Mouse (Mus musculus) spleen, adult 12 weeks (tissue): ENCODE data around the gene Map6.

ENCODE experiments used
- DNase-seq: peaks from one replicate; pipeline ENCODE4 v3.0.0; 2022; ENCODE audit warnings: low spot score

The Map6 gene

DNA sequence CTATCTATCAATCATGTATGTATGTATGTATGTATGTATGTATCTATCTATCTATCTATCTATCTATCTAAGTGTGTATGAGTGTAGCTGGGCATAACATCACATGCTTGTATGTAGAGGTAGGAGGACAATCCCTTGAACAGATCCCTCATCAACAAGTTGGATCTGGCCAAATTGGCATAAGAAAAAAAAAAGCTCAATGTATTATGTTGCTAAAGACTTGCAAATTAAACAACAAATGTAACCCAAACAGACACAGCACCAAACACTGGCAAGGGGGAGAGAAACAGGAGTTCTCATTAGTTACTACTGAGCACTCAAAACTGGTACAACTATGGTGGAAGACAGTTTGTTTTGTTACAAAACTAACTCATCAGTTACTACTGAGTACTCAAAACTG, 2.6 kb upstream of the Map6 start:
- DNase-seq, result no peak

DNA sequence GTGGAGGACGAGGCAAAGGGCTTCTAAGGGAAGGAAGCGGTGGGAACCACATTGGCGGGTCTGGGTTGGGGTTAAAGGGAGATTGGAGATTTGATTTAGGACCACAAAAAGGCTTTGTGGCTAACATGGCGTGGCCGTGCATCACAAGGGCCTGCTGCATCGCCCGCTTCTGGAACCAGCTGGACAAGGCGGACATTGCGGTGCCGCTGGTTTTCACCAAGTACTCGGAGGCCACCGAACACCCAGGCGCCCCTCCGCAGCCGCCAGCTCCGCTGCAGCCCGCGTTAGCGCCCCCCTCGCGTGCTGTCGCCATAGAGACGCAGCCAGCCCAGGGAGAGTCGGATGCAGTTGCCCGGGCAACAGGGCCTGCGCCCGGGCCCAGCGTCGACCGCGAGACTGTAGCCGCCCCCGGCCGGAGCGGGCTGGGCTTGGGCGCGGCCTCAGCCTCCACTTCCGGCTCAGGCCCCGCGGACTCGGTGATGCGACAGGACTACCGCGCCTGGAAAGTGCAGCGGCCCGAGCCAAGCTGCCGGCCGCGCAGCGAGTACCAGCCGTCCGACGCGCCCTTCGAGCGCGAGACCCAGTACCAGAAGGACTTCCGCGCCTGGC, 754 bp downstream of the Map6 start:
- no peak for DNase-seq

DNA sequence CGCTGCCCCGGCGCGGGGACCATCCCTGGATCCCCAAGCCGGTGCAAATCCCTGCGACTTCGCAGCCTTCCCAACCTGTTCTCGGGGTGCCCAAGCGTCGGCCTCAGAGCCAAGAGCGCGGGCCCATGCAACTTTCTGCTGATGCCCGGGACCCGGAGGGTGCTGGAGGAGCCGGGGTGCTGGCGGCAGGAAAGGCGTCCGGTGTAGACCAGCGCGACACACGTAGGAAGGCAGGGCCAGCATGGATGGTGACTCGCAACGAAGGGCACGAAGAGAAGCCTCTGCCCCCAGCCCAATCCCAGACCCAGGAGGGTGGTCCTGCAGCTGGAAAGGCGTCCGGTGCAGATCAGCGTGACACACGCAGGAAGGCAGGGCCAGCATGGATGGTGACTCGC, 1.3 kb downstream of the Map6 start:
- no peak for DNase-seq

DNA sequence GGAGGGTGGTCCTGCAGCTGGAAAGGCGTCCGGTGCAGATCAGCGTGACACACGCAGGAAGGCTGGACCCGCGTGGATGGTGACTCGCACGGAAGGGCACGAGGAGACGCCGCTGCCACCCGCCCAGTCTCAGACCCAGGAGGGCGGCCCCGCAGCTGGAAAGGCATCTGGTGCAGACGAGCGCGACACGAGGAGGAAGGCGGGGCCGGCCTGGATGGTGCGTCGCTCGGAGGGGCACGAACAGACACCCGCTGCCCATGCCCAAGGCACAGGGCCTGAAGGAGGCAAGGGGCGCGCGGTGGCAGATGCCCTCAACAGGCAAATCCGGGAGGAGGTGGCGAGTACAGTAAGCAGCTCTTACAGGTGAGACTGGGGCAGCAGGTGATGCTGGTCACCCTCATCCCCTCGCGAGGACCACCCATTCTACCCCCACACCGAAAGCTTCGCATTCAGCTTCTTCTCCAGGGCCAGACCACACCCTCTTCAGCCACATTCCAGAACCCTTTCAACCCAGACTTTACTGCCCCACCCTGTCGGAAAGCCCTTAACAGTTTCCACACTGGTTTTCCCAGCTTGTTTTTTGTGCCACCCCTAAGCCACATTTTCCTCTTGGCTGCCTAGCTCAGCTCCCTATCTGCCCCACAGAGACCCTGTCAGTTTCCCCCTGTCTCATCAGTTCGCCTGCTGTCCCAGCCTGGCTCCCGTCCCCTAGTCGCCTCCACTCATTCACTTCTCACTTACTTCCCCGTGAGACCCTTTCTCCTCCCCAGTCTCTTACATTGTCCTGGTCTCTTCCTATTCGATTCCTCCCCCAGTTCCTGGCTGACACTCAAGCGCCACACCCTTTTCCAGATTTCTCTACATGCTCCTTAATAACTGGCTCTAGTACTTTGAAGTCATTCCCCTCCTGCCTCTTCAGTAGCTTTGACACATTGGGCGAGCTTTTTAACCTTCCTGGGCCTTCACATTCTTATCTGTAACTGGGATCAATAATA, 2.0 kb downstream of the Map6 start:
- DNase-seq, result no peak

DNA sequence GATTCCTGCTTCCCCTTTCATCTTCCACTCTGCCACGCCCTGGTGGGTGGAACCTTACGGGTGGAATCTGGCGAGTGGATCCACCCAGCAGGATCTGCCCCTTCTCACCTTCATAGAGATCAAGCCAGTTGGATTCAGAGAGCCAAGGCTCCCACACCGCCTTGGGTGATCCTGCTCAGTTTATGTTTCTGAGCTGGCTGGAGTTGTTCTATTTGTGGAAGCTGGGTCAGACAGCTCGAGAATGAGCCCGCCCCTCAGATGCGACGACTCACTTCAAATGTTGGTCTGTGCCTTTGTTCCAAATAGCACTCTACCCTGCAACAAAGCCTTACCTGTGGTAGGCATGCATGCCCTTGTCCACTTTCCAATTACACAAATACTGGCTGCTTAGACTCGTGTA, 4.4 kb downstream of the Map6 start:
- no peak for DNase-seq

DNA sequence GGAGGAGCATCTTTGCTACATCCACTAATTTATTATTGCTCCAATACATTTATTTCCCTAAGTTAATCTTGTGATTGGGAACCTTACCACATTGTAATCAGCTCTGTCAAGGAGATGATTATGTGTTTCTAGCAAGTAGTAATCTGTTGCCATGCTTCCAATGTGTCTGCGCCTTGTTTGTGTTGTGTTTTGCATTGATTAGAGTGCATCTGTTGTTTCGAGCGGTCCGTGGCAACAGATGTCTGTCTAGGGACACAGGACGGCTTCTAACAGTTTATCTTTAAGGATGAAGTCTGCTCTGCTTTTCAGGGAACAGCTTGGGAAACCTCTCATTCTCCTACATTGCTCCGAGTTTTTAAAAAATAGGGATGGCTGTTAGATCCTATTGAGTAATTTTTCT, 7.9 kb downstream of the Map6 start:
- DNase-seq, result no peak

DNA sequence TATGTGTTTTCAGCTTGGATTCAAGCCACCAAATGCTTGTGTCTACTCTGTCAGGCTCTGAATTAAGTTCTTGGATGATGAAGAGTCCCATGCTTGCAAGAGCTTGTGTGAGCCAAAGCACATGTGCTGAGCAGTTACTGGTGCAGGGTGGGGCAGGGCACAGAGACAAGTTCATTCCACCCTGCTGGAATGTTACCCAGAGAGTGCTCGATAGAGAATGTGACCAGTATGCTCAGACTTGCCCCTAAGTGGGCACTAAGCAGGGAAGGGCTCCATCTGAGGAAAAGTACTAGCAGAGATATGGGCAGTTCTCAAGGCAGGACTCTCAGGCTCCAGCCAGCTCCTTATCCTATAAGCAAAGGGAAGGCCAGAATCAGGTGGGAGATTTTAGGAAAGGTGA, 9.4 kb downstream of the Map6 start:
- DNase-seq, result no peak

DNA sequence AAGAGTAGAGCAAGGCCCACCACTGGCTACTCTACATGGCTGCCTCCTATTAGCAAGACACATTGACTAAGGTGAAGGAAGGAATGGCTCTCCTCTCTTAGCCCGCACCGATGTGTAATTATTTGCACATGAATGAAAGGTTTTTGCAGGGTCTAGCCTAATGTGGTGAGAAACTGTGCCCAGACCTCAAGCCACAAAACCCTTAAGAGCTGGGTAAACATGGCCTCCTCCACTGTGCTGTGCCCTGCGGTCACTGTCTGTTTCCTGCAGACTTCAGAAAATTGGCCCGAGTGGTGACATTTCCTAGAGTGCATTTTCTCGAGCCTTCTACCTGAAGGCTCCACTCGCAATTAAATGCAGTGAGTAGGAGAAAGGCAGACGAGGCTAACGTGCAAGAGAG, 11.1 kb downstream of the Map6 start:
- no peak for DNase-seq

DNA sequence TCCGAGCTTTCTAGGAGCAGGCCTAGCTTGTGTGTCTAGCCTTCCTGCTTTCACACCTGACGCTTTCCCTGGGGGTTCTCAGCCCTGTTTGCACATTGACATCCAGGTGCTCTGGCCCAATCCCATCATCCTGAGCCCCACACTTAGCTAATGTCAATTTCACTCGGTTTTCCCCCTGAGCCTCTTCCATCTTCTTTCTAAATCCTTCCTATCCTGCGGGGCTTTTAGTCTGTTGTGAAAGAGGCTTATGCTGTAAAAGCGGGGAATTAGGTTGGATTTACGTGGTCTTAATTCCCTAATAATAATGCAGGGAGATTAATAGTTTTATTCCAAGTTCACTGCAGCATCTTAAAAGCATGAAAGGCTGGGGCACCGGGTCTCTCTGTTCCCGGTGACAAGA, 12.3 kb downstream of the Map6 start:
- no peak for DNase-seq

DNA sequence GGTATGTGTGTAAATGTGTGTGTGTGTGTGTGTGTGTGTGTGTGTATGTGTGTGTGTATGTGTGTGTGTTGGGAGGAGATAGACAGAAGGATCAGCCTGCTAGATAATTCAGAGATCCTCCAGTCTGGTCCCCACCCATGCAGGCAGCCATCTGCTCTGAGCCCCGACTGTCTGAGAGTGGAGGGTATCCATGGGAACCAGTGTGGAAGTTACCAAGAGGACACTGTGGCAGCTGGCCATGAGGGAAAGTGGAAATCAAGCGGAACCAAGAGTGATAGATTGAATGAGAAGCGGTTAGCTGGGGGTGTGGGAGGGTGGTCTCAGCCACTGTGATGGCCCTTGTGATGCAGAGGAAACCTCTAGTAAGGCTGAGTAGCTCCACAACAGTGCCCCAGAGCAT, 20.0 kb downstream of the Map6 start:
- DNase-seq, result no peak

DNA sequence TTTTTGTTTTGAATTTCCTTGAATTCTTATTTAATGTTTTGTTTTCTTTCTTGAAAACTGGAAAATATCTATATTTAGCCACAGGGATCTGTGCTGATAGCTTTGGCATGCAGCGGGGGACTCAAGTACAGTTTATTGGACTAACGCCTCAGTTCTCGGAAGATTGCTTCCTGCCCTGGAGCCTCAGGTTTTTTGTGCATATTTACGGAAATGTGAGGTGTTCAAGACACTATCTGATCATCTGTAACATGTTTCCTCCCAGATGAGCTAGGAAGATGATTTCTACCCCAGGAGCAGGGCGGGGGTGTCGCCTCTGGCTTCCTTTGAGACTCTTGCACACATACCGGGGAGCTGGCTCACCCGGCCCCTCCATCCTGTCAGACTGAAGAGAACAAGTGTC, 22.8 kb downstream of the Map6 start:
- no peak for DNase-seq

DNA sequence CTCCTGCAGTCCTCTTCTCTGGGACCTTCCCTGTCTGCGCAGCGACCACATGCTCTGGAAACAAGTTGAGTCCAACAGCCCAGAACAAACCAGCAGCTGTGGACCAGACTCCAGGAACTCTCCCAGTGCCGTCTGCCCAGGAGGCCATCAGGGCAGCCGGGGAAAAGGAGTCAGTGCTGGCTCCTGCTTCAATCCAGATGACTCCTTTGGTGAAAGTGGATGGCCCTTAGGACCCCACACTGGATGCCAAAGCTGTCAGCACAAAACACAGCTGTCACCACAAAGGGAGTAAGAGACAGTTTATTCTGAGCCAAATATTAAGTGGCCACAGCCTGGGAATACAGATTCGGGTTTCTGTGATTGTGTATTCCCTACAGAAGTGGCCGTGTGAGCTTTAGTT, 23.7 kb downstream of the Map6 start:
- no peak for DNase-seq

DNA sequence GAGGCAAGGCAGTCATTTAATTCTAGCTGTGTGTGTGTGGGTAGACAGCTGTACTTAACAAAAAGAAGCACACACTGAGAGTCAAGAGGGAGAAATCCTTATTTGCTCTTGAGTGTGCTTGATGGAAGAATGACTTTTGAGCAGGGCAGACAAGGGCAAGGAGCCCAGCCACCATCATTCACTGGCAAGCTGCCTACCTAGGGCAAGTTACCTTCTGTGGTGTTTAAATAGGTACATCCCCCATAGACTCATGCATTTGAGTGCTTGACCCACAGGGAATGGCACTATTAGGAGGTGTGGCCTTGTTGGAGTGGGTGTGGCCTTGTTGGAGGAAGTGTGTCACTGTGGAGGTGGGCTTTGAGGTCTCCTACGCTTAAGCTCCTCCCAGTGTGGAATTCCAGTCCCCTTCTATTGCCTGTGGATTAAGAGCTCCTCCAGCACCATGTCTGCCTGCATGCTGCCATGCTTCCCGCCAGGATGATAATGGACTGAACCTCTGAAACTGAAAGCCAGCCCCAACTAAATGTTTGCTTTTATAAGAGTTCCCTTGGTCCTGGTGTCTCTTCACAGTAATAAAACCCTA, 27.0 kb downstream of the Map6 start:
- no peak for DNase-seq

DNA sequence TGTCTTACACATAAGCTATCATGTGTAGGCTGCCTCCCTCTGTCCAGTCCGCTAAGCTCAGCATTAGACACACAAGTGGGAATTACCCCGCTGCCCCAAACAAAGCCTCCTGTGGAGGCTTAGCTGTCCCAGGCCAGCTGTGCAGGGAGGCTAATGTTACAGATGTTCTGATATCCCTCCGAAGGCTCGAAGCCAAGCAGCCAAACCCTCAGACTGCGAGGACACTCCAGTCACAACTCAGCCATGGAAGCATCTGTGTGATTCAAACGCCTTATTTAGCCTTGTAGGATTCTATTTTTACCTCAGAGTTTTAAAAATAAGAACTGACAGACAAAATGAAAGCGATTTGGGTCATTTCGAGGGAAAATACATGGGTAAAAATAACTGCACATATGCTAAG, 27.9 kb downstream of the Map6 start:
- no peak for DNase-seq

DNA sequence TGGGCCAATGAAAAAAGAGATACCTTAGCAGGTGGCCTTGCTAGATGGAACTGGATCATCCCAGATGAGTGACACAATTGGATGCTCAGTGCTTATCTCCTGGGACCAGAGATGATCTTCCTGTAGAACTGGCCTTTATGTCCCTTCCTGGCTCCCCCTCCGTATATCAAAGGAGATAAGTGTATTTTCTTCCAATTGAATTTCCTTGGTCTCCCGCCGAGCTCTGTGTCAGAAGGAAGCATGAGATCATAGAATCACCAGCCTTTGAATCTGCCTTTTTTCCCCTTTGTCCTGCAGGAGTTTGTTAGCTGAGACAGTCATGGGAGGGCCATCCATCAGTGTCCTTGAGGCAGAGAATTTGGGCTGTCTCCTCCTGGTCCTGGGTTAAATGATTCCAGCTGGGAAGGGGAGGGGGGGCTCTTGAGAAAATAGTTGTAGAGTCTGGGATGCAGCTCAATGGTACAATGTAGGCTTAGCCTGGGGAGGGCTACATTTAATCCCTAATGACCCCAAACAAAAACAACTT, 33.5 kb downstream of the Map6 start:
- DNase-seq, result no peak

DNA sequence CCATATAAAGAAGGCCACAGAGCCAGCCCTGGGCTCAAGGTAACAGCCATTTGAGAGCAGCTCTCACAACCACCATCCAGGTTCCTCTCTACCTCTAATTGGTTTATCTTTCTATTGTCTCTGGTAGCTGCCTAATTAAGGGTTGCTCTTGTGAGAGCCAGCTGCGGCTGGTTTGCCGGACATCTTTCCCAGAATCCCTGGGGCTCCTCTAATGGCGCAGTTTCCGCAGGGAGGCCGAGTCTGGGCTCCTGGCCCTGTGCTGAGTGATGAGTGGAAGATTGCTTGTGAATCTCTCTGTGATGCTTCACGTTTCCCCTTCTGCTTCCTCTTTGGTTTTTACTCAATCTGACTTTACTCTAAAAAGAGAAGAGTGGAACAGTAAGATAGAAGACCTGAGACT, 36.8 kb downstream of the Map6 start:
- no peak for DNase-seq

DNA sequence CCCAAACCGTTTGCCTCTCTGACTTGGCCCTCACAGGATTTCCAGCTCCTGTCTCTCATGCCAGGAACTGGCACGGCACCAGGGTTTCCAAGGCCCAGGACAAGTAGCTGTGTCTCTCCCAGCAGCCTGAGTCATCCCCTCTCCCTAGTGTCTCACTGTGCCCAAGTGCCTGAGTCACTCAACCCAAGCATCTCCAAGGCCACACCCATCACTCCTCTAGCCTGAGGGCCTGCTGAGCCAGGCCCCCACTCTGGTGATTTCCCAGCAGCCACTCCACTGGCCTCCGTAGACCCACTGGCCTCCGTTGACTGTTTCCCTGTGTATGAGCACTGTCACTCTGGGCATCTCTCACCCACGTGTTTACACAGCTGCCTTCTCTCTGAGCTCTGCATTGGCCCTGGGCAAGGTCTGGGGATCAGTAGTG, 37.7 kb downstream of the Map6 start:
- DNase-seq, result no peak

DNA sequence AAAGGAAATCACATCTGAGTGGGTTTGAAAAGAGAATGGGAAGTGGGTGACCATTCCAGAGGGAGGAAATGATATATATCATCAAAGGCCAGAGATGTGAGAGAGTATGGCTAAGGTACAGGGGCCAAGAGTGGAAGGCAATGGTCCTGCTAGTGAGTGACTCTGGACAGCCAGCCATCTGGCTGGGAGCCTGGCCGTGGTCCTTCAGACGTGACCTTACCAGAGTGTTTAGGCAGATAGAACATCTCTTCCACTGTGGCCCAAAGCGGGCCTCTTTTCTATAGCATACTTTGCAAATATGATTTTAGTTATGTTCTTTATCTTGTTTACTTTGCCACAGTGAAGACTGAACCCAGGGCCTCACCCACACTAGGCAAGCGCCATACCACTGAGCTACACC, 38.4 kb downstream of the Map6 start:
- no peak for DNase-seq

DNA sequence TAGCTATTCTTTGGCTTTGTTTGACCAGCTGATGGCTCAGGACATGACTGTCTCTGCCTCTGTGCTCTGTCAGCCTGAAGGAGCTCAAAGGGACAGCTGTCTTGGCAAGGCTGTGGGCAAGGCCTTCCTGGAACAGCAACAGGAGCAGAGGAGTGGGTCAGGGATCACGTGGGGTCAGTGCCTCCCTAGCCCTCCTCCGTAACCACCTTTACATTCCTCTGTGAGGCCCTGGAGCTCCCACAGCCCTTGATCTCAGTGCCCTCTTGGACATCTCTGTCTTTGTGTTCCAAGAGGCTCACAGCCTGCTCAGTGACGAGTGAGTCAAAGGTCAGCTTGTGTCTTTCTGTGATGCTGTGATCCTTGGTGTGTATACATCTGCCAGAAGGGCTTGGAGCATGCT, 39.4 kb downstream of the Map6 start:
- no peak for DNase-seq

DNA sequence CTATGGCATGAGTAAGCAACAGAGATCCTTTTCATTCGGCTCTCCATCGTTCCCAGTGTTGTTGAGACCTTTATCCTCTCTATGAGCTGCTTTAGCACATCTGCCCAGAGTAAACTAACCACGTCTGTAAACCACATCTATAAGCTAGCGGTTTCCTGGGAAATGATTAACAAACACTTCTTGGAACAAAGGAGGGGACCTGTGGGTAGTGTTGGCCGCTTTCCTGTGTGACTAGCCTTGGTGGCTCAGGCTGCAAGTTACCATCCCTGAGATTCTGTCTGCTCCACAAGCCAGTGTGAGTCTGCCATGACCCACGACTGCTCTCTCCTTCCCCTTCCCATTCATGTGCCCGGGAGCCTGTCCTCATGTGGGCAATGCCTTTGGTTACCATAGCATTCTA, 44.2 kb downstream of the Map6 start:
- DNase-seq, result no peak

DNA sequence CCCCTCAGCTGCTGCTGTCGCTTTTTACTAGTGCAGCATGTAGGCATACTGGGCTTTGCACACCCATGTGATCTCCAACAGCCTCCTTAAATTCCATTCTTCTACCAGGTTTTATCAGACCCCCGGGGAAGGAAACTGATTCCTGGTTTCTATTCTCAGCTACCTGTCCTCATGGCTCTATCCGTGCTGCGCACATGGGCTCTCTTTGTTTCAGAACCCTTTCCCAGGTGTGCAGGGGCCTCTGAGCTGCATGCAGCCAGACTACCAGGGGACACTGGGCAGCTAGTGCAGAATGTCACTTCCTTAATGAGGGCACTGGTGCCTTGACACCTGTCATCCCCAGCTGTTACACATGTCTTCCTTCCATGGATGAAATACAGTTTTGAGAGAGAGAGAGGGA, 44.8 kb downstream of the Map6 start:
- no peak for DNase-seq

DNA sequence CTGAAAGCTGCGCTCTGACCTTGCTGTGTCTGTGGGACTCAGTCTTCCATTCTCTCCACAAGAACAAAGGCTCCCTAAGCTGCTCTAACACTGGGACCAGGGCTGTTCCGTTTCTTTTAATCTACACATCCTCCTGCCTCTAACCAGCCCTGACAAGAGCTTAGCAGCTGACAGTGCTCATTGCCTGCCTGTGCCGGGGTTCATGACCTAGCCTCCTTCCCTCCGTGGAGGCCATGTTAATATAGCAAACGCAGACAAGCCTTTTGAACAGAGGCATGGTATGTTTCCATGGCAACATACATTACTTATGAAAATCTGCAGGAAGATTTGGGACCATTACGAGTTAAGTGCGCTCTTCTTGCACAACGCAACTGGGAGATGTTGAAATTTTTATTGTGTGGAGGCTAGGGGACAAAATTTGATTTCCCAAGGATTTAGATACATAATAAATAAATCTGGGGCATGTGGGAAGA, 45.5 kb downstream of the Map6 start:
- DNase-seq, result no peak

DNA sequence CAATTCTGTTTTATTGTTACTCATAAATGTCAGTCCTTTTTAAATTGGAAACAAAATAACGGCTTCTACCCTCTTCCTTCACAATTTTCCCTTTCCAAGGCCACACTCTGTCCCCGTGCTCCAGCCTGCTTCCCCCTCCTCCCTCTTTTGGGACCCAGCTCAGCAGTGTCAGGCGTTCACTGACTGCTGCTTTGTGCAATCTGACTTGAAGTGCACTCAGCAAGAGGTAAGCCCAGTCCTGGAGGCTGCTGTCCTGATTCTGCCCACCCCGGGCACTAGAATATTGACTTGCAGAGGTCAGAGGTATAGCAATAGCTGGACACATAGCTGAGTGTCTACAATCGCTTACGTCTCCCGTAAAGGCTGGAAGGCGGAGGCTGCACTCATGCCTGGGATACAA, 46.0 kb downstream of the Map6 start:
- no peak for DNase-seq
